Mouse (Mus musculus) cerebellum, adult 9-11 months (tissue): ENCODE measurements around the gene Phkg2.
A peak's percentile ranks its signal among the peaks of the same experiment; 100 is the strongest.

Experiments used
- DNase-seq: peaks from one replicate; pipeline ENCODE4 v3.0.0; 2022

Gene Phkg2

GRCm38 (mm10) chr7:127572895-127573471 is at the start of gene Phkg2:
Gene Phkg2, plus strand, starts transcription at chr7:127573340.
- DNase-seq, result peak; percentile 97

- DNase-seq, result peak; percentile 36
Observed at GRCm38 (mm10) chr7:127541671-127542070, 31.5 kb upstream of the Phkg2 start.

GRCm38 (mm10) chr7:127549116-127549835 is 23.9 kb upstream of the Phkg2 start:
- DNase-seq, result peak; percentile 82

GRCm38 (mm10) chr7:127551558-127551957 is 21.6 kb upstream of the Phkg2 start:
- no peak for DNase-seq

GRCm38 (mm10) chr7:127560580-127560979 is 12.6 kb upstream of the Phkg2 start:
- no peak for DNase-seq

GRCm38 (mm10) chr7:127561340-127561858 is 11.7 kb upstream of the Phkg2 start, which contains the start of gene Tmem265:
Gene Tmem265, plus strand, starts transcription at chr7:127561390.
- DNase-seq, result no peak

GRCm38 (mm10) chr7:127564381-127565150 is 8.6 kb upstream of the Phkg2 start:
- DNase-seq, result peak; percentile 98

- peak; percentile 66 for DNase-seq
Observed at GRCm38 (mm10) chr7:127573503-127574008, 416 bp downstream of the Phkg2 start.

GRCm38 (mm10) chr7:127574115-127574514 is 975 bp downstream of the Phkg2 start:
- DNase-seq, result no peak

- no peak for DNase-seq
Observed at GRCm38 (mm10) chr7:127583260-127583659, 10.1 kb downstream of the Phkg2 start.

- no peak for DNase-seq
Observed at GRCm38 (mm10) chr7:127585031-127585430, 11.9 kb downstream of the Phkg2 start.

- no peak for DNase-seq
Observed at GRCm38 (mm10) chr7:127586149-127586548, 13.0 kb downstream of the Phkg2 start.

GRCm38 (mm10) chr7:127587196-127587595 is 14.1 kb downstream of the Phkg2 start:
- no peak for DNase-seq

- DNase-seq, result peak; percentile 94
Observed at GRCm38 (mm10) chr7:127588011-127588871, 15.1 kb downstream of the Phkg2 start, which contains the start of the genes Ccdc189 and Rnf40. Gene Ccdc189, minus strand, starts transcription at chr7:127588595. Gene Rnf40, plus strand, starts transcription at chr7:127588767.

GRCm38 (mm10) chr7:127588901-127589300 is 15.8 kb downstream of the Phkg2 start:
- DNase-seq, result no peak

GRCm38 (mm10) chr7:127589637-127590036 is 16.5 kb downstream of the Phkg2 start:
- no peak for DNase-seq

- no peak for DNase-seq
Observed at GRCm38 (mm10) chr7:127591108-127591507, 18.0 kb downstream of the Phkg2 start.

- no peak for DNase-seq
Observed at GRCm38 (mm10) chr7:127592575-127592974, 19.4 kb downstream of the Phkg2 start.

- DNase-seq, result no peak
Observed at GRCm38 (mm10) chr7:127596747-127597146, 23.6 kb downstream of the Phkg2 start.

GRCm38 (mm10) chr7:127600612-127601011 is 27.5 kb downstream of the Phkg2 start:
- DNase-seq, result no peak

GRCm38 (mm10) chr7:127601735-127602134 is 28.6 kb downstream of the Phkg2 start:
- DNase-seq, result no peak

- no peak for DNase-seq
Observed at GRCm38 (mm10) chr7:127602903-127603302, 29.8 kb downstream of the Phkg2 start.
